Mouse (Mus musculus): Measurements from ENCODE around the gene Mars.

Gene Mars

DNA sequence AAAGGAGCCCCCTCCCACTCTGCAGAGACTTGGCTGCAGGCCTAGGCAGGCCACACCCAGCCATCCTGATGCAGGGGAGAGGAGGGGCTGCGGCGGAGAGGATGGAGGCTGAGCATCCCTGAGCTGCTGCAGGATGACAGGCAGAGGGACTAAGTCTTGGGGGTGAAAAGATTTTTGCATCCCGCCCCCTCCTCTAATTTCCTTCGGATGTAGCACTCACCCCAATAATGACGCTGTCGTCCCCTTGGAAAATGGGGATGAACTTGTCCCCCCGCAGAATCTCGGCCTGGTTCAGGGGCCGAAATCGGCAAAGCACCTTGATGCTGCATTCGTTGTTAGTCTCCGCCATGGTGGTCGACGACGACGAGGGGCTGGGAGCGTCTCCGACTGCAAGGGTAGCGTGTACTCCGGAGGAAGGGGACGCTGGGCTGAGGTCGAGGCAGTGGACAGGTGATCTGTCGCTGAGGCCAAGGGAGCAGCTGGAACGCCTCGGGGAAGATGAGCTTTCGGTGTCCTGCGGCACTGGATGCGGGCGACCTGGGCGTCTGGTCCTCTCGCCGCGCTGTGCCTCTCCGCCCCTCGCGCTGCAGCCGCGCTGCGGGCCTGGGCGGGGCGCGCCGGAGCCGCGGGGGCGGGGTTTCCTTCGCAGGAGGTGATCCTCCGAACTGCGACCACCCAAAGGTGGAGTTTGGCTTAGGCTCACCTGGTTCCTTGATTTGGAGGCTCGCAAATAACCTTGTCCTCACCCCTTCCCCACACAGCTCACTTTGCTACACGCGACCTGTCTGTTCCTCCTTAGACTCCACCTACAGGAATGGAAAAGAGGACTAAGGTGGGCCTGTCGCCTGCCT lies 48.8 kb downstream of the Mars start, which contains the start of gene Kif5a:
Kif5a (minus strand) TSS at position 801 of the 851 bp plus-strand sequence.
- peak; percentile 73 to 77 for DNase-seq (ENCODE audit: low spot score in 2 of 2)

DNA sequence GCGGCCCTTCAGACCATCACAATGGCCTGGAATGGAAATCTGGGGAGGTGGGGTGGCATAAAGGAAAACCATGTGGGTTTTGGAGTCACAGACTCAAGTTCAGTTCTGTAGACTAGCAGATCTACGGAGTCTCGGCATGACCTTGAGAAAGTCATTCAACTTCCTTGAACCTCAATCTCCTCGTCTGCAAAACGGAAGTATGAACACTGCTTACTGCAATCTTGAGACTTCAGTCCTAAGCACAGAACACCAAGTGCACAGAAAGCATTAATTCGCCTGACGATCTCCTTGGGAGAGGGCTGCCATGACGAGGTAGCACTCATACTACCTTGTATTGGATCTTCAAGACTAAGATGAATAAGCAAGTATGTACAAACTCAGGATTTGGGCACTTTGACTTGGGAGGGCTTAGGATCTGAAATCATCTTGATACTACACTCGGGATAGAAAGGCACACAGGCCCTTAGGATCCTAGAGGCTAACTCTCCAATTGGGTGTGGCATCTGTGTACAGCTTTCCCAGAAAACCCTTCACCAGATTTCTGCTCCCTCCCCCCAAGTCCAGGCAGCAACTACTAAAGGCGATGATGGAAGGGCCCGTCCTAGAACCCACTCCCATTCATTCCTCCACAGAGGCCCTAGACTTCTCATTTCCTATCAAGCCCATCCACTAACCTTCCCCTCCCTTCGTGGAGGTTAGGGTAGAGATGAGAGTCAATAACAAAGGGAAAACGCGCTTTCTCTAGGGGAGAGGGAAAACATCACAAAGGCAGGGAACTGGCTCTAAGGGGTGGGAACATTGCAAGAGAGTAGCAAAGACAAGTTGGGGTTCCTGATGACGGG lies 49.7 kb downstream of the Mars start:
- no peak for DNase-seq (ENCODE audit: low spot score in 2 of 2)

DNA sequence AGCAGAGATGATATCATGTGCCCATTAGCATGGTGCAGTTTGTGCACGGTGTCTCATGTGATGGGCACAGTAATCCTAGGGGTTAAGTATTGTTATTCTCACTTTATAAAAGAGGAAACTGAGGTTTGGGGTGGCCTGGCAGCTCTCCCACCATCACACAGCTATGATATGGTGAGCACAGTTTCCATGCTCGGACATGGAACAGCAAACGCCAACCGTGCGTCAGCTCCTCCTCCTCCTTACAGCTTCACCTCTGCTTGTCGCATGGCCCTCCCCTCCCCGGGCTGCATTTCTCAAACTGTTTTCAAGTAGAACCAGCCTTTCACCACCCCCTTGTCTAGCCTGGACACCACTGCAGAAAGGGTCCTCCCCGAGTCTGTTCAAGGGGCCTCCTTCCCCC lies 53.1 kb downstream of the Mars start:
- no peak for DNase-seq (ENCODE audit: low spot score in 2 of 2)

DNA sequence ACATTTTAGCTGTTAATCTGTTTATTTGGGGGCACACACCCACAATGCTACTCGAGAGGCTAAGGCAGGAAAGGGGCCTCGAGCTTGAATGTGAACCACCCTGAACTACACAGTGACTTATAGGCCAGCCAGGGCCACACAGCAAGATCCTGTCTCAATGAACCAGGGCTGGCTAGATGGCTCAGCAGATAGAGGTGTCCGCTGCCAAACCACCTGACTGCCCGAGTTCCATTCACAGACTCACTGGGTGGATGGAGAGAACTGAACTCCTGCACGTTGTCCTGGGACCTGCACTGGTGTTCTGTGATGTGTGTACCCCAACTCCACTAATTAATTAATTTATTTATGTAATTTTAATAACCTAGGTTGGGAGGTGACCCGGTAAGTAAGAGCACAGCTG lies 53.8 kb downstream of the Mars start:
- DNase-seq (ENCODE audit: low spot score in 2 of 2), result no peak

DNA sequence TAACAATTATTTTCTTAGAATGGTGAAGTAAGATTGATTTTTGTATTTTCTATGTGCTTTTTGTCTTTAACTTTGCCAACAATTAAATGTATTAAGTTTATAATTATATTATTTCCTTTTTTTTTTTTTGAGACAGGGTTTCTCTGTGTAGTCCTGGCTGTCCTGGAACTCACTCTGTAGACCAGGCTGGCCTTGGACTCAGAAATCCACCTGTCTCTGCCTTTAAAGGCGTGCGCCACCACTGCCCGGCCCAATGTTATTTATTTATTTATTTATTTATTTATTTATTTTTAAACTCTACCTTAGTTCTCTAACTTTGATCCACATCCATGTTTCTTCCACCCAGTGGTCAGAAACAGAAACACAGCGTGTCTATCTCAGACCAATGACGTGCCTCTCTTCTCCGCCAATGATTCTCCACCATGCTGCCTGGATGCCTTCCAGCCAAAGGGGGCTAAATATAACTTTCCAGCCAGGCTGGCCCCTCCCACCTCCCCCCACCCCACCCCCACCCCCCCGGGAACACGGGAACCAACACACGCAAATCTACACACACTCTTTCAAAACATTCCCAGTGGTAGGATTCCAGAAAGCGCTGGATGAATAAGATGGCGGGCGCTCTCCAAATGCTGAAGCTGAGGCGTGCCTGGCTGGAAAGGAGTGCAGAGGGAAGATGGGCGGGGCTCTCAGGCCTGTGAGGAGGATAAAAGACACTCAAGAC lies 55.8 kb downstream of the Mars start:
- DNase-seq (ENCODE audit: low spot score in 2 of 2), result no peak

DNA sequence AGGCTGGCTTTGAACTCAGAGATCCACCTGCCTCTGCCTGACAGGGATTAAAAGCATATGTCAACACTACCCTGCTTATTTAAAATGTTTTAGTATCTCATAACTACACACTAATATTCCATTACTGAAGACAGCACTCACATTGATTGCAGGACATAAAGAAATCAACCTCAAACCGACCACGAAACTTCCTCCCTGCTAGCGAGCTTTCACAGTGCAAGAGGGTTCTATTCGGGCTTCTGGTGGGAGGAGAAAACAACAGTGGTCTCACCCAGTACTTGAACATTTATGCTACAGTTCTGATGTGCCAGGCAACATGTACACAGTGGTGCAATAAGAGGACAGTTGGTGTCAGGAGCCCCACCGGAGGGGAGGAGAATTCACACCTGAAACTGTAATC lies 60.8 kb downstream of the Mars start:
- no peak for DNase-seq (ENCODE audit: low spot score in 2 of 2)
